Mouse (Mus musculus) cerebellum, adult 9-10 months (tissue): ENCODE data around the gene Msi2.

Source experiments
- DNase-seq: peaks from one replicate; pipeline ENCODE4 v3.0.0; 2022

Msi2 gene

DNA sequence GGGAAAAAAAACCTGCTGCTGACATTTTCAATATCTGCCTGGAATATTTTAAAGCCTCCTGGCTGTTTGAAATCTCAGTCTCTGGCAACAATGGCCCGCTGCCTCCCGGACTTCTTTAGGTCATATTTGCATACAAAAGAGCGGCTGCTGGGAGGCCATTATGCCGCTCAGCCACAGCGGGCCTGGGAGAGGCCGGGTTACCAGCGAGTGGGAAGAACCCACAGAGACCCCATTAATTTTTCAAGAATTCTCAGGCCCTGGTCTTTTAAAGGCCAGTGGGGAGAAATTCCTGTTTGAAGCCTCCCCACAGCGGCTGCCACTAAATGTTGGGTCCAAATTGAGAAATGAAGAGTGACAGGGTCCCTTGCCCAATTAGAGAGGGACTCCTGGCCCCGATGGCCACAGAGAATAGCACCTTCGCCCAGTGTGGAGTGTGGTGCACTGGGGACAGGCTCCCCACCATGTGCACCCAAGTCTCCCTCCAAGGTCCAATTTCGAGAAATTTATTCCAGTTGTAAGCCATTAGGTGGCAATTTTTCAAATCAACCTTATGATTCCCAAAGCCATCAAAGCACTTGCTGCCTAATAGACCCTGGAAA lies 183.9 kb downstream of the Msi2 start:
- no peak for DNase-seq

DNA sequence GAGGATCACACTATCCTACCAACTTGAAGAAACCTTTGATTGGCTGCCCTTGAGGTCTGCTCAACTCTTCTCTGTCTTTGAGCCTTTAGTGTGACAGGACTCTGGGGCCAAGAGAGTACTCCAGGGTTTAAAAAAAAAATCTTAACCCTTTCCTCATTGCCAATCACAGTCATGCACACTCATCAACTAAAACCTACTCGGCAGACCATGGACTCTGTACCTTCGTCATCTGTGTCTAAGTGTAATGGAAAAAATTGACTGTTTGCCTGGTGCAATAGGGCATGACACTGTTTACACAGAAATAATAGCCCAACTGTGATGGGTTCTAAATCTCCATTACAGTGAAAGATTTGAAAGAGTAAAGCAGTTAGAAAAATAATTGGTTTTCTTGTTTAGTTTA lies 186.3 kb downstream of the Msi2 start:
- DNase-seq: no peak

DNA sequence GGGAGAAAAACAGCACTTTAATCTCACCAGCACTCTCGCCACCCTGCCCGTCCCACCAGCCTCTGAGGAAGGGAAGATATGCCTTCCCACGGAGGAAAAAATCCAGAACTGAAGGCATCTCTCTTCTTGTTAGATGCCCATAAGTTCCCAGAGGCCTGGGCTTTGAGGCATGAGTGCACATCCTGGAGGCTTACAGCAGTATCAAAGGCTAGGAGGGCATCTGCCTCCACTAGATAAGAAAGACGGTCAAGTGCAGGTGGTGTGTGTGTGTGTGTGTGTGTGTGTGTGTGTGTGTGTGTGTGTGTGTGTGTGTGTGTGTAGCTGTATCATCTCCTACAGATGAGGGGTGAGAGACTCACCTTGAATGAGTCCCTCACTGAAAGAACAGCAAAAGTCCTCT lies 188.3 kb downstream of the Msi2 start:
- DNase-seq: no peak

DNA sequence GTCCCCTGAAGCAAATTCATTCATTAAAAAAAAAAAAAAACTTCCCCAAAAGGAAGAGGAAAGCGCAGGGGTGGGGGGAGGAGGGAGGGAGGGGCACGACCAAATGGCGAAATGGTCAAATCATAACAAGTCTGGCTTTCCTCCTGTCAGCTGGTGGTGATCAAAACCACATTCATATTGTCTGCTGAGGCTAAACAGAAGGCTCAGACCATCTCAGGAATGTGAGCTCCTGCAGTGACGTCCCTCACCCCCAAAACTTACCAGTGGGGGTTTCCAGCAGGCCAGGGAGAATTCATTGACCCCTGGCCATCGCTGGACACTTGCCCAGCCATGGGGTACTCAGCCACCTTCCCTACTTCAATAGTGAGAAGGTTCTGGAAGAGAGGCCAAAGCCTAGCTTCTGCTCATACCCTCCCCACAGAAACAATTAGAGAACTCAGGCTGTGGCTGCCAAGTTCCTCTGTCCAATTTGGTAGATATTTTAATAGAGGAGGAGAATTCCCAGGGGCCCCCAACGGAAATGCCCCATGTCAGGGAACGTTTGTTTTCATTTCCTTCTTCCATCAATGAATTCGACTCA lies 189.7 kb downstream of the Msi2 start:
- DNase-seq: no peak

DNA sequence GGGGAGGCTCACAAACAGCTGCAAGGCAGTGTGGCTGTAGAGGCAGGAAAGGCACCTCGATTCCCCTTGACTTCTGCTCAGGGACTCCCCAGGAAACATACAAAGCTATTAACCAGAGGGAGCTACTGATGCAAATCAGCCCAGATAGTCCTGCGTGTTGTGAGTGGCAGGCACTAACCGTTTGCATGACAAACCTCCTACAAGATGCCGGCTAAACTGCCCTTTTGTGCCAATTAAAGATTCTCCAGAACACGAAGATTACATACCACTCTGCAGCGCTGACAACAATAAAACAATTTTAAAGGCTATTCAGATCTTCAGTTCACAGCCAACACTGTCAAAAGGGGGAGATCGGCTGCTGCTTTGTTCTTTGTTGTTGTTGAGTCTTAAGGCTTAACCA lies 191.6 kb downstream of the Msi2 start:
- DNase-seq: no peak

DNA sequence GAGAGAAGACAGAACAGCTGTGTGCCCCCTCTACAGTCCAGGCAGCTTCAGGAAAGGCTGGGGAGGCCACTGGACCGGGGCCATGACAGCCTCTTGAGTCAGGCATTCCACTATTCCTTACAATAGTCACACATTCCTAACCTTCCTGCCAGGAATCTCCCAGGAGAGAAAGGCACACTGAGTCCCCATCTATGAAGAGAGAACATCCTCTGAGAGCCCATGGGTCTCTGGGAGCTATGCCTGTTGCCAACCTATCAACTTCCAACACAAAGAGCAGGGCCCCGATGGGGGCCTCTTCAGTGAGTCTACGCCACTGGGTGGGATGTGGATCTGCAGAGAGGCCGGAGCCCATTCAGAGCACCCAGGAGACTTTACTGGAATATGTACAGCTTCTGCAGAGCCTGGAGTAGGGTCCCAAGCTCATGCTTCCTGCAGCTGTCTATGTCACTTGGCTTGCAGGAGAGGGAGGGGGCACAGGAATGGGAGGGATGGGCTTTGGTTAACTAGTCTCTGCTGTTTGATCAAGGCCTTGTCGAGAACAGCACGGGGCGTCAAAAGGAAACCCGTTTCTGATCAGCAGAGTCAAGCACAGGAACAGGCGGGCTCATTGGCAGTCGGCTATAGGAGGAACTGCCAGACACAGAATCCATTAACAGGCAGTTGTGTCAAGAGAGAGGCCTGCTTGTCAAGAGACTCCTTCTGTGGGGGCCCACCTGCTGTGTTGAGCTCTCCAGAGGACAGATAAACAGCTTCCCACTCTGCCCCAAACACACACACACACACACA lies 193.3 kb downstream of the Msi2 start:
- DNase-seq: no peak

DNA sequence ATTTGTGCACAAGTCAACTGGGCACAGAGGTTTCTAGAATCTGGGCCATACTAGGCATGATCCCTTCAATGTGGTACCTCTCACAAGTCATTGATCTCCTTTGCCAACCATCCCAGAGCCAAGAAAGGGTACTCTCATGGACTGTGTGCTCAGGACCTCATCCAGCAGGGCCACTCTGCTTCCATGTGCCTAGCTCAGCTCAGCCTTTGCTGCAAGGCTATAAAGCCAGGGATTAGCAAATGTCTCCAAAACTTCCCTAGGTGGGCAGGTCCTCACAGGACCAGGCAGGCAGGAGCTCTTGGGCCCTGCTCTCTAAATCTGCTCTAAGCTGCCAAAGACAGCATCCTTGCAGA lies 193.9 kb downstream of the Msi2 start:
- DNase-seq: no peak

DNA sequence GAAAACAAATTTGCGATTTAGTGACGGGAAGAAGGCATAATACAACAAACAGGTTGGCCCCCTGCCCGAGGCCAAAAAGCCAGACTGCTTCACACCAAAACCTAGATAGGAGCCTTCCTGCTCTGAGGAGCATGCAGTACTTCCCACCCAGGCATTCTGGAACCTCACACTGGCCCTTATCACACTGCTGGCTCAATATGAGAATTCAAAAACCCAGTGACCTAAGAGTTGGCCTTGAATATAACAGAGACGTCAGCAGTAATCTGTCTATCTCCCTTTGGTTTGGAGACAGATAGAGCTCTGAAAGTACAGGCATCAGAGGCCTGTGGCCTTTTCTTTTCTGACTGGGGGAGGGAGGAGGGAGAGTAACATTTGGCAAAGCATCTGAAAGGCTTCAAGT lies 194.4 kb downstream of the Msi2 start:
- peak; percentile 56 for DNase-seq

DNA sequence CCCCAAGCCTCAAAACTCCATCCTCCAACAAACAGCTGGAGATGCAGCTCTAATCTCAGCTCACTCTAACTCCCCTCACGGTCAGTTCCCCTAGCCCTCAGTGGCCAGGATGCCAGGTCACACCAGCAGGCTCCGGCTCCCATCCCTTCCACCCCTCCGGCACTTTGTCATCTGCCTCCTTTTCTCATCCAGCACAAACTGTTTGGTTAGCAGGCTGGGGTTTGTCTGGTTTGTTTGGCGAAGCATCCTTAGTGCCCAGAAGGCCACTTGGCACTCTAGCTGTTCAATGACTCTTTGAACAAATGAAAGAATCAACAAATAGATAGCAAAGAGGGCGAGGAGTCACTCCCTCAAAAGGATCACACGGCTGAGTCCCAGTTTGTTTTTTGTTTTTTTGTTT lies 194.8 kb downstream of the Msi2 start:
- peak; percentile 61 for DNase-seq

DNA sequence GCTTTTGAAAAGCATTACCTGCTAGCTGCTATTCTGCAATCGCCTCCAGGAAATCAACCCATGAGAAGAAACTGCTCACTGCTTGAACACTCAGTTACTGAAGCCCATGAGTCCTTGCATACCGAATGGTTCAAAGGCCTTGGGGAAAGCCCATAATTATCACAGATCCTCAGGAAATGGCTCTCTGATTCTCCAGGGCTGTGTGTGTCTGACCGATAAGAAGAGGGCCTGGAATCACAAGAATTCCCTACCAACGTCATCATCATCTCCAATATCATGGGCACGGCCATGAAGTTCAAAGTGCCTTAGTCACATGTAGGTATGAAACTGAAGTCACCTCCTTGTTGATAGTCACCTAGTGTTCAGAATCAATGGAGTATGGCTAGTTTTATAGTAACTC lies 196.2 kb downstream of the Msi2 start:
- no peak for DNase-seq

DNA sequence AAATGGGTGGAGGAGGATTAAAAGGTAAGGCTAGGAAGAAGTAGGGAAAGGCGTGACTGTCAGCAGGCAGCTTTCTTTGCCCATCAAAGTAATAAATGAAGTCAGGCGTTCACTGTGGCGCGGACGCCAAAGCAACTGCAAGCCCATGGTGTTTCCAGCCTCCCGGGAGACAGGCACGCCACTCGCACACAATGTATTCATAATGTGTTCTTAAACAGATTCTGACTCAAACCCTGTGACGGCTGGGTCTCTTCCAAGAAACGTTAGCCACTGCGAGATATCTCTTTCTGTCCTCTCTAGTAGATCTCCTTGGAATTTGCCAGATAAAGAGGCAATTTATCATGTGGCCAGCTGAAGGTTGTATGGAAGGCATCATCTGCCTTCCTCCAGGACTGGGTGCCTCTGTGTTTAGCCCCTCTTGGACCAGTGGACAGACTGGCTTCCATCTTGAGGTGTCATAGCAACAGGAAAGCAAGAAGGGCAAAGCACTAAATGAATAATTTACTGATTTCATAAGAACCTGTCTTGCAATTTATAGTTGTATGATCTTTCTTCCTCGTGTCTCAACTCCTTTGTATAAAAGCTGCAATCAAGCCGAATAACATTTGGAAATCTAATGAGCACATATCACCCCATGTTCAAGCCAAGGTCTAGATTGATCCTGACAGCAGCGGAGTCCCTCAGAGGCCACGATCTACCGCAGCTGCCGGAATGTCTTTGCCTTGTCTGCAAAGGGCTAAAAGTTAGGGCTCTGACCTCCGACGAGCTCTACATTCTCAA lies 197.2 kb downstream of the Msi2 start:
- DNase-seq: no peak

DNA sequence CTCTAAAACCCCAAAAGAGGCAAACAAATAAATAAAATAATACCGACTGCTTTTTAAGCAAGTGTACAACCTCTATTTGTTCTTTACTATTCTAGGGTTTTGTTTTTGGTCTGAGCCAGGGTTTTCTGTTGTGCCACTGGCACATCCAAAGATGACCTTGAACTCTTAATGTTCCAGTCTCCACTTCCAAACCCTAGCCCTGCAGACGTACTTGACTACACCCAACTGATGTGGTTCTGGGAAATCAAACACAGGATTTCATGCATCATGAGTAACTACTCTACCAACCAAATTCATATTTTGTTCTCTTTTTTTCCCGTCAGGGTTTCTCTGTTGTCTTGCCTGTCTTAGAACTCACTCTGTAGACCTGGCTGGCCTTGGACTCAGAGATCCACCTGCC lies 200.0 kb downstream of the Msi2 start:
- no peak for DNase-seq

DNA sequence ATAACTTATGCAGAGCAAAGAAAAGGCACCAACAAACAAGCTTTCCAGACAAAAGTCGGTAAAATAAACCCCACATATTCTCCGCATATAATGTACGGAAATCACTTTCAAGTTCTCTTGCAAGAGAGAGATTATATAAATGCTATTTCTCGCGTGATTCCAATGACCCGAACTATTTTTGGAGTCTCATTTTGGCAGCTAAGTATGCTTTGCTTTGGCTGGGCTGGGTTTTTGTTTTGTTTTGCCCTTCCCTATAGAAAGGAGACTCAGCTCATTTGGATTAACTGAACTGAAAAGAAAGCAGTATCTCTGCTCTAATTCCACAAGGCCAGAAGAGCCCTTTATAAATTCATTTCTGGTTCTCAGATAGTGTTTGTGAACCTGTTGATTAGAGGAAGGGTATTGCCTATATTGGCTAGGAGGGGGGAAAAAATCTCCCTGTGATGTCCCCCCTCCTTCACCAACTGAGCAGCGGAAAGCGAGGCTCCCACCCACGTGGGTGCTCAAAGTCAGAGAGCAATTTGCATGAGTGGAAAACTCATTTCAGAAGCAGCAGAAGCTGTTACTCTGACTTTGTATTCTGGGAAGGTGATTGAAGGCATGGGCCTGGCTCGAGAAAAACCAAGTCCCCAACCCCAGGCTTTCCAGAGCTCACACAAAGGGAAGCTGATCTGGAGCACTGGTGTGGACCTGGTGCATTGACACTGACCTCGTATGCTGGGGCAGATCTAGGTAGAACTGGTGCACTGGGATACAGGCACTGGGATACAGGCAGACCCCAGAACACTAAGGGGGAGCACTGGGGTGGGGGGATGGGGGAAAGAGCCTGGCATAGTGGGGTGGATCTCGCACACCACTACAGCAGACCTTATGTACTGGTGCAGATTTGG lies 201.5 kb downstream of the Msi2 start:
- no peak for DNase-seq

DNA sequence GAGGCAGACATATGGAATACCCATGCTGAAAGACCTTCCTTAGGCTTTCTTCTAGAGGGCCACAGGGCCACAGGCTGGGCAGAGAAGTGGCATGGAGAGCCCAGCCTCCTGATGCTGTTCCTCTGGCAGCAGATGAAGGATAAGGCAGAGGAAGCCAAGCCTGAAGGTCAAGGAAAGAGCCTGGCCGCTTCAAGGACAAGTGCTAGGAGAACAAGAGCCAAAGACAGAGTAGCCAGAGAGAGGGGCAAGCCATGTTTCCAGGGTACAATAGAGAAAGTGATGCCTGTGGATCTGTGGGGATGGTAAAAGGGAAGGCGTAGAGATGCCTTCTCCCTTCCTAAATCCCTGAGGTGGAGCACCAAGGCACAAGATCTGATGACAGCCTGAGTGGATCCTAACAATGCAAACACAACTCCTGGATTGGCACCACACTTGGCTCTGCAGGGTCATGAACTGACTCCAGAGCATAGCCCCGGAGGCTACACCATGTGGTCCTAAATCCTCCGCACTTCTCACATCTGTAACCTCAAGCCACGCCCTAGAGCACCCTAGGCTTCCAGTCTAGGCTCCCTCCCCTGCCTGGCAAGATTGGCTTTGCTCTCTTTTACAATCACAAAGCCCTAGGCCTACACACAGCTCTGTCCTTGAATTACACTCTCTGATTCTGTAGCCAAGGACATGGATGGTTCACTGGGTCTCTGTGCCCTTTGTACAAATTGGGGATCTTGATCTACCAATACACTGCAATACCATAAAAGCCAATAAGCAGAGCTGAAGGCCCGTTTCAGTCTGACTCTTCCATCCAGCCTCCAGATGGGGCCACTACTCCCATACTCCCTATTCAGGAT lies 202.4 kb downstream of the Msi2 start:
- DNase-seq: no peak

DNA sequence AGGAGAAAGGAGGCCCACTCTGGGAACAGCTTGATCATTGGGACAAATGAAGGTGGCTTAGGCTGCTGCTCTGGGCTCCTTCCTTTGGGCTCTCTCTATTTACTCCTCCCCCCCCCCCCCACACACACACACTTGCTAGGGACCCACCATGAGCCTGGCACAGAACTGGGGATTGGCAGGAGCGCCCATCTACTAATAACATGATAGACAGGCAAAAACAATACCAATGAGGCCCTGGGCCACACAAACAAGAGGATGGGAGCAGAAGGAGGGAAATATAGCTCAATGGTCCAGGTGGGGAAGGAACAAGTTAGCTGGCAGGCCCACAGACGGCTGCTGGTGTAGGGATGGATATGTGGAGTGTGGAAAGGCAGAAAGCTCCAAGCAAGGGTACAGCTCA lies 203.0 kb downstream of the Msi2 start:
- no peak for DNase-seq

DNA sequence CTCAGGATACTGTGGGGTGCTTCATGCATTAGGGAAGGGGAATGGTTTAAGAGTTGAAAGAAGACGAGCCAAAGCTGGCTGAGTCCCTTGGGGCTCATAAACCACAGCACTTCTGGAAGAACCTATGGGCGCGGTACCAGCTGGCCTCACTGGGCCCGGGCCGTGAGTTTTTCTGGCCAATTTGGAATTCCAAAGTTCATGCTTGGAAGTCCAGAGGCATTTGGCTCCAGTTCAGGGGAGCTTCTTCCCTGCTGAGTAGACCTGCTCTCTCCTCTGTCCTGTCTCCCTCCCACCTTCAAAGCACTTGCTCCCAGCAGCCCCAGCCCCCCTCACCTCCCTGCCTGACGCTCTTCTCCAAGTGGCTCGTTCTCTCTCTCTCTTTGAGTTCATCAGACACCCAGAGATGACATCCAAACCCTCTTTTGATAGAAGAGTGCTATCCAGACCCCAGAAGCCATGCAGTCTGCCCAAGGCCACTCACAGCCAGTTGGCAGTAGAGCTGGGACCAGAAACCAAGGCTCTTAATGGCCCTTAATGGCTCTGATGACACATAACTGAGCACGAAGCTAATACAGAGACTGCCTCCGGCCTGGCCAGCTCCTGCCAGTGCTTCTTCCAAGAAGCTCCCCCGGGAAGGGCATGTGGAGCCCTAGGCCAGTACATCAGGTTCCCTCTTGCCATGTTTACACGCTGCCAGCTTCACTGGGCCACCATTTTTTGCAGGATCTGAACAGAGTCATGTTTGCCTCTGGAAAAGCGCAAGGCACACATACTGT lies 204.0 kb downstream of the Msi2 start:
- DNase-seq: no peak

DNA sequence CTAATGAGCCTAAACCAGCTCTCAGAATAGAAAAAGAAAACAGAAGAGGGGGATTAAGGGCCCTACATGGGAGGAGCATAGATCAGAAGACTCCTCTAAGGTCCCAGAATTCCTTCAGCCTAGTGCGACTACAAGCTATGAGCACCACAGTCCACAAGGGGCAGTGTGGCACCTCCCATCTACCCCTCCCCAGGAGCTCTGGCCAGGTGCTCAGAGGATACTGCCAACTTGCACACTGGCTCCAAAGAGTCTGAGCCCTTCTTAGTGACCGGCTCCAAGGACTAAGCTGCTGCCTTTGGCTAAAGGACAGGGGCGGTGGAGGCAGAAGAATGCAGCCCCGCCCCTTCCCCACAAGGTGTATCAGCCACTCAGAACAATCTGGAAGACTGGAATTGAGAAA lies 205.7 kb downstream of the Msi2 start:
- DNase-seq: peak; percentile 80

DNA sequence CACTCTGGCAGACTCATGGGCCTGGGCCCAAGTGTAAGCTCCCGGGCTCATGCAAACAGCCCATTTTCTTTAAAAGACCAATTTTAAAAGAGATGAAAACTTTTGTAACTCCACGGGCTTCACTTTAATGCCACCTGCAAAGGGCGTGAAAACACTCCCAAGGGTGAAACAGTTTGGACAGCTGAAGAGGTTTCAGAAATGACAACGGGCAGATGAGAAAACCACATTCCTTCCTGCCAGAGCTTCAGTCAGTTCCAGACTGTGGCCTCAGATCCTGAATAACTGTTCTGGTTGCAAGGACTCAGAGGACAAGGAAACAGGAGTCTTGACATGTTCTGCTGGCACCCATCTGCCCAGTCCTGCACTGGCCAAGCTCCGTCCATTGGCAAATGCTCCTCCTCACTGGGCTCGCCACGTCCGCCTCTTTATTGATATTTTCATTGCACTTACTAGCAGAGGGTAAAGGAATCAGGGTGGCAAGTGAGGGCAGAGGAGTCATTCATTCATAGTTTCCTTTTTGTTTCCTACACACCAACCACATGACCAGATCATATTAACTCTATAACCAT lies 207.9 kb downstream of the Msi2 start:
- peak; percentile 57 for DNase-seq

DNA sequence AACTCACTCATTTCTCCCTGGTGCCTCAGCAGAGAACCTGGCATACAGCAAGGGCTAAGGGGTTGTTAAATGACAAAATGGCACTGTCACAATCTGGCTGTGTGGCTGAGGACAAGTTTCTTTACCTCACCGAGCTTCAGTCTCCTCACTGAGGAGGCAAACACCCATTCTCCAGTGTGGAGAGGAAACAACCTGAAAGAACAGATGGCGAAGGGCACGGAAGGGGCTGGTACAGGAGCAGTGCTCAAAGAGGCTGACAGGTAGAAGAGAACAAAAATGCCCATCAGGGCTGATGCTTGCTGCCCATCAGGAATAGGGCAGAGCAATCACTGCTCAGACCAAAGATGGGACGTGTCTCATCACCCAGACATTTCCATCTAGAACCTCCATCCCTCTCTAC lies 208.8 kb downstream of the Msi2 start:
- DNase-seq: no peak

DNA sequence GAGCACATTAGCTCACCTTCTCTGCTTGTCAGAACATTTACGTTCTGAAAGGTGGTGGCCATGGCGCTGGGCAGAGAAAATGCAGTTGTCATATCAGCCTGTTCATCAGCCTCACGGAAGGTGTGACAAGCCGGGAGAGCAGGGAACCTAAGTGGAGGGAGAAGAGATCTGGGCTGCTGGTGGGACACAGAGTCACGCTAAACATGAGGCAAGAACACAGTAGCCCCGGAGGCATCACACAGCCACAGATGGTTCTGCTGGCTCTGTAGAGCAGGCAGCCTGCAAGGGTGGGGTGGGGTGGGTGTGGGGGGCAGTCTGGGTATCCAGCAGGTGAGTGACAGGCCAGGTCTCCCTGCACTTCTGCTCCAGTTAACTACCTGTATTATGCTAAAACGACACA lies 210.2 kb downstream of the Msi2 start:
- DNase-seq: no peak
